Mouse (Mus musculus) CH12.LX (cell line): Measurements from ENCODE around the gene Prkacb. TPM values are rescaled to one million over a fixed set of nuclear protein-coding genes. Genes with fewer than 3 reads are reported as not detected.

Experiments
- DNase-seq: peaks from one replicate; pipeline ENCODE4 v3.0.0-alpha.2; 2013; ENCODE audit errors: extremely low read depth
- H3K27ac ChIP-seq: 2 replicates; pipeline ENCODE4 v1.5.1; 2012; ENCODE audit warnings: low read depth, mild to moderate bottlenecking, control low read depth, moderate library complexity; ENCODE audit not compliant: insufficient read depth
- H3K27me3 ChIP-seq: replicated peaks from 2 replicates; pipeline ENCODE3; 2012; ENCODE audit warnings: inconsistent platforms
- H3K36me3 ChIP-seq, 2 experiments: replicated peaks in 1 of 2; 2 replicates each; pipeline versions ENCODE3 to v1.6.1; 2012; ENCODE audit warnings: inconsistent platforms in 1 of 2, low read length in 1 of 2, mild to moderate bottlenecking in 1 of 2, mixed read lengths in 1 of 2, moderate library complexity in 1 of 2; ENCODE audit not compliant: control insufficient read depth in 1 of 2, insufficient read depth in 1 of 2
- H3K4me1 ChIP-seq, 2 experiments: 2 replicates each; pipeline ENCODE4 v1.6.1; 2012; ENCODE audit warnings: inconsistent platforms in 1 of 2, moderate library complexity in 1 of 2; ENCODE audit not compliant: insufficient read depth in 2 of 2, control insufficient read depth in 1 of 2
- H3K4me2 ChIP-seq: 2 replicates; pipeline ENCODE4 v1.6.1; 2012; ENCODE audit warnings: low read depth, mild to moderate bottlenecking, control low read depth; ENCODE audit not compliant: poor library complexity, insufficient read depth, severe bottlenecking
- H3K4me3 ChIP-seq, 3 experiments: fragments of 150-350 bp in 1 of 3; sonication (generic) in 1 of 3; replicated peaks in 1 of 3; 2 replicates each; pipeline versions ENCODE3 to v1.5.1; 2011 to 2012; ENCODE audit warnings: low read depth in 2 of 3, low read length in 2 of 3, mild to moderate bottlenecking in 2 of 3, moderate library complexity in 2 of 3, control low read depth in 1 of 3, improper control_type of control experiment in 1 of 3, inconsistent platforms in 1 of 3, mixed read lengths in 1 of 3; ENCODE audit not compliant: poor library complexity in 1 of 3
- H3K79me2 ChIP-seq: replicated peaks from 2 replicates; pipeline ENCODE4 v1.6.1; 2012; ENCODE audit warnings: mild to moderate bottlenecking, moderate library complexity; ENCODE audit not compliant: control insufficient read depth, poor library complexity, insufficient read depth, severe bottlenecking; ENCODE audit errors: extremely low read depth
- H3K9ac ChIP-seq: 2 replicates; pipeline ENCODE4 v1.6.1; 2012; ENCODE audit warnings: low read depth, mild to moderate bottlenecking, control low read depth, moderate library complexity; ENCODE audit not compliant: insufficient read depth
- H3K9me3 ChIP-seq: replicated peaks from 2 replicates; pipeline ENCODE3; 2012; ENCODE audit warnings: low read length, inconsistent platforms, mixed read lengths
- CHD2 ChIP-seq: IDR thresholded peaks from 2 replicates; pipeline ENCODE4 v1.6.1; 2011; ENCODE audit warnings: low read length, improper control_type of control experiment
- CTCF ChIP-seq, 2 experiments: IDR thresholded peaks in 1 of 2; conservative IDR thresholded peaks in 1 of 2; 2 replicates each; pipeline ENCODE4 v1.5.1; 2011 to 2012; ENCODE audit warnings: low read depth in 2 of 2, low read length in 2 of 2, improper control_type of control experiment in 1 of 2, inconsistent platforms in 1 of 2, mild to moderate bottlenecking in 1 of 2, moderate library complexity in 1 of 2
- ELF1 ChIP-seq: IDR thresholded peaks from 2 replicates; pipeline ENCODE4 v1.6.1; 2014; ENCODE audit warnings: low read depth, mild to moderate bottlenecking, inconsistent platforms, low read length, improper control_type of control experiment
- ETS1 ChIP-seq: conservative IDR thresholded peaks from 2 replicates; pipeline ENCODE4 v1.6.1; 2012; ENCODE audit warnings: low read depth, mild to moderate bottlenecking, inconsistent platforms, low read length, improper control_type of control experiment, moderate library complexity
- HCFC1 ChIP-seq: IDR thresholded peaks from 2 replicates; pipeline ENCODE4 v1.6.1; 2012; ENCODE audit warnings: low read depth, mild to moderate bottlenecking, inconsistent platforms, low read length, improper control_type of control experiment
- IRF4 ChIP-seq: IDR thresholded peaks from 2 replicates; pipeline ENCODE4 v1.6.1; 2014; ENCODE audit warnings: low read depth, mild to moderate bottlenecking, inconsistent platforms, low read length, improper control_type of control experiment
- JUN ChIP-seq: IDR thresholded peaks from 2 replicates; pipeline ENCODE4 v1.6.1; 2011; ENCODE audit warnings: low read depth, mild to moderate bottlenecking, low read length, improper control_type of control experiment, moderate library complexity; ENCODE audit not compliant: insufficient read depth
- MAFK ChIP-seq: IDR thresholded peaks from 2 replicates; pipeline ENCODE4 v1.6.1; 2011; ENCODE audit warnings: low read length, improper control_type of control experiment; ENCODE audit not compliant: insufficient replicate concordance
- MAX ChIP-seq: IDR thresholded peaks from 2 replicates; pipeline ENCODE4 v1.6.1; 2011; ENCODE audit warnings: low read length, improper control_type of control experiment
- MAZ ChIP-seq: IDR thresholded peaks from 2 replicates; pipeline ENCODE4 v1.6.1; 2012; ENCODE audit warnings: low read depth, mild to moderate bottlenecking, inconsistent platforms, low read length, improper control_type of control experiment, moderate library complexity
- MEF2A ChIP-seq: IDR thresholded peaks from 2 replicates; pipeline ENCODE4 v1.6.1; 2014; ENCODE audit warnings: low read depth, mild to moderate bottlenecking, inconsistent platforms, low read length, improper control_type of control experiment, borderline replicate concordance
- NELFE ChIP-seq: IDR thresholded peaks from 2 replicates; pipeline ENCODE4 v1.6.1; 2011; ENCODE audit warnings: low read depth, low read length, improper control_type of control experiment
- NRF1 ChIP-seq: IDR thresholded peaks from 2 replicates; pipeline ENCODE4 v1.6.1; 2014; ENCODE audit warnings: low read depth, mild to moderate bottlenecking, inconsistent platforms, low read length, improper control_type of control experiment, moderate library complexity
- PAX5 ChIP-seq: IDR thresholded peaks from 2 replicates; pipeline ENCODE4 v1.6.1; 2012; ENCODE audit warnings: low read length, inconsistent platforms, mixed read lengths
- POLR2A ChIP-seq: IDR thresholded peaks from 2 replicates; pipeline ENCODE4 v1.6.1; 2011; ENCODE audit warnings: low read depth, mild to moderate bottlenecking, improper control_type of control experiment, low read length
- POLR2AphosphoS2 ChIP-seq: IDR thresholded peaks from 2 replicates; pipeline ENCODE4 v1.6.1; 2011; ENCODE audit warnings: low read depth, low read length, improper control_type of control experiment
- RAD21 ChIP-seq: IDR thresholded peaks from 2 replicates; pipeline ENCODE4 v1.6.1; 2011; ENCODE audit warnings: low read depth, mild to moderate bottlenecking, low read length, improper control_type of control experiment, moderate library complexity
- SIN3A ChIP-seq: IDR thresholded peaks from 2 replicates; pipeline ENCODE4 v1.6.1; 2012; ENCODE audit warnings: low read length, improper control_type of control experiment, inconsistent platforms
- SMC3 ChIP-seq: IDR thresholded peaks from 2 replicates; pipeline ENCODE4 v1.6.1; 2011; ENCODE audit warnings: low read depth, low read length, improper control_type of control experiment
- TBP ChIP-seq: conservative IDR thresholded peaks from 2 replicates; pipeline ENCODE4 v1.6.1; 2011; ENCODE audit warnings: low read depth, low read length, improper control_type of control experiment
- USF1 ChIP-seq: IDR thresholded peaks from 2 replicates; pipeline ENCODE4 v1.6.1; 2014; ENCODE audit warnings: low read depth, mild to moderate bottlenecking, inconsistent platforms, low read length, improper control_type of control experiment
- ZC3H11A ChIP-seq: IDR thresholded peaks from 2 replicates; pipeline ENCODE4 v1.6.1; 2012; ENCODE audit warnings: low read depth, mild to moderate bottlenecking, inconsistent platforms, low read length, improper control_type of control experiment
- ZNF384 ChIP-seq: IDR thresholded peaks from 2 replicates; pipeline ENCODE4 v1.6.1; 2012; ENCODE audit warnings: low read depth, low read length, improper control_type of control experiment, inconsistent platforms
- dilution Hi-C: fragments of 300-500 bp; cut with MboI; formaldehyde crosslinking; loops from 2 replicates; pipeline ENCODE4 v1.14.3; 2020; ENCODE audit warnings: low sequenced_read_pairs; ENCODE audit not compliant: extremely low pct_unique_long_range_greater_than_20kb, extremely low pct_ligation_motif_present
- in situ Hi-C: fragments of 300-500 bp; cut with MboI; formaldehyde crosslinking; loops from 3 replicates; pipeline ENCODE4 v1.14.3; 2019; ENCODE audit warnings: low sequenced_read_pairs, low pct_ligation_motif_present, low pct_unique_long_range_greater_than_20kb, mixed read lengths
- polyA plus RNA-seq: library from polyadenylated mRNA; unstranded; fragments of >175 nt; gene quantifications from 2 replicates; pipeline ENCODE4 v1.2.1, GENCODE M21; 2012; ENCODE audit warnings: low read depth; ENCODE audit not compliant: insufficient read length
- total RNA-seq, 2 experiments: library from RNA; depleted of rRNA; stranded (reverse); fragments of 300-350 nt in 1 of 2; fragments of >200 nt in 1 of 2; gene quantifications; 2 replicates each; pipeline ENCODE4 v1.2.3; 2012 to 2014

Gene Prkacb
- total and polyA plus RNA-seq, 3 experiments: 33.1 to 65.1 (median 62.1) TPM

GRCm38 (mm10) chr3:146698982-146699381 is 113.8 kb downstream of the Prkacb start:
- H3K27me3 ChIP-seq: no peaks in the 10 kb centered on the region
- TF ChIP-seq ZNF384 (peak; percentile 37; the same call in 1 of the 2 replicates), POLR2A (no peak)
- H3K36me3 ChIP-seq: no peaks in the 10 kb centered on the region
- H3K4me1 ChIP-seq: peaks cover 4 to 5% of the 10 kb centered on the region in 2 experiments; a peak in 3 of 4 replicates
- dilution Hi-C loops (no loop called here), in situ Hi-C loops (no loop called here)
- no peaks in the 10 kb centered on the region for H3K79me2 ChIP-seq
- no peaks in the 10 kb centered on the region for H3K9me3 ChIP-seq
- no peak overlapping the region for H3K27ac ChIP-seq
- no peak overlapping the region for H3K9ac ChIP-seq
- H3K4me3 ChIP-seq: no peak overlapping the region
- DNase-seq: no peak
- H3K4me2 ChIP-seq: no peak overlapping the region

- dilution Hi-C loops: no loop called here
- H3K27me3 ChIP-seq: no peaks in the 10 kb centered on the region
- peaks cover 4 to 6% of the 10 kb centered on the region in 2 experiments; a peak in 3 of 4 replicates for H3K4me1 ChIP-seq
- H3K9me3 ChIP-seq: no peaks in the 10 kb centered on the region
- H3K4me2 ChIP-seq: no peak overlapping the region
- no peaks in the 10 kb centered on the region for H3K36me3 ChIP-seq
- no peak for DNase-seq
- no peak overlapping the region for H3K9ac ChIP-seq
- H3K4me3 ChIP-seq: no peak overlapping the region
- no peaks in the 10 kb centered on the region for H3K79me2 ChIP-seq
- TF ChIP-seq ELF1 (no peak), USF1 (no peak), CTCF (conservative IDR thresholded peaks at IDR 0.05 in 1 of 2, IDR thresholded peaks at IDR 0.05 in 1 of 2; ENCODE audit: low read depth in 2 of 2, low read length in 2 of 2) (no peak), RAD21 (no peak), ETS1 (no peak), ZC3H11A (no peak), ZNF384 (no peak), IRF4 (no peak), POLR2A (no peak), NELFE (no peak), JUN (no peak), MAX (no peak)
- H3K27ac ChIP-seq: no peak overlapping the region
- in situ Hi-C loops: no loop called here
Measured at GRCm38 (mm10) chr3:146692547-146692946, 120.2 kb downstream of the Prkacb start.

GRCm38 (mm10) chr3:146687121-146687725 is 125.6 kb downstream of the Prkacb start:
- no peak overlapping the region for H3K4me3 ChIP-seq
- no peak overlapping the region for H3K4me2 ChIP-seq
- H3K36me3 ChIP-seq: no peaks in the 10 kb centered on the region
- no peaks in the 10 kb centered on the region for H3K79me2 ChIP-seq
- no peaks in the 10 kb centered on the region for H3K9me3 ChIP-seq
- no peak for TF ChIP-seq HCFC1
- no peak for TF ChIP-seq SIN3A
- no peak for TF ChIP-seq MEF2A
- no peak for TF ChIP-seq NELFE
- TF ChIP-seq ZNF384: no peak
- no peak for TF ChIP-seq NRF1
- TF ChIP-seq CTCF (conservative IDR thresholded peaks at IDR 0.05 in 1 of 2, IDR thresholded peaks at IDR 0.05 in 1 of 2; ENCODE audit: low read depth in 2 of 2, low read length in 2 of 2): no peak
- TF ChIP-seq MAFK: no peak
- TF ChIP-seq USF1: no peak
- TF ChIP-seq SMC3: no peak
- TF ChIP-seq TBP: no peak
- no peak for TF ChIP-seq PAX5
- no peak for TF ChIP-seq POLR2AphosphoS2
- no peak for TF ChIP-seq CHD2
- no peak for TF ChIP-seq MAZ
- peaks cover 0 to 6% of the 10 kb centered on the region in 2 experiments; a peak in 1 of 4 replicates for H3K4me1 ChIP-seq
- no peak overlapping the region for H3K9ac ChIP-seq
- in situ Hi-C loops (no loop called here), dilution Hi-C loops (no loop called here)
- no peak for DNase-seq
- no peaks in the 10 kb centered on the region for H3K27me3 ChIP-seq
- no peak overlapping the region for H3K27ac ChIP-seq
